Mouse (Mus musculus) midbrain, embryonic 16.5 days (tissue): ENCODE measurements around the gene Xcl1. TPM values are rescaled to one million over a fixed set of nuclear protein-coding genes. Genes with fewer than 3 reads are reported as not detected.

Experiments
- ATAC-seq: fragments of 200-750 bp; cut with Nextera tagmentation; 2 replicates; pipeline ENCODE4 v1.8.0; 2017; ENCODE audit warnings: moderate TSS enrichment
- H3K27ac ChIP-seq: fragments of 300-500 bp; sonication (generic); 2 replicates; pipeline ENCODE4 v1.5.1; 2014; ENCODE audit warnings: mild to moderate bottlenecking, low read length, mixed read lengths
- H3K27me3 ChIP-seq: fragments of 300-500 bp; sonication (generic); 2 replicates; pipeline ENCODE4 v1.6.1; 2014; ENCODE audit warnings: low read depth, low read length, mixed read lengths; ENCODE audit not compliant: control insufficient read depth, insufficient read depth
- H3K36me3 ChIP-seq: fragments of 300-500 bp; sonication (generic); 2 replicates; pipeline ENCODE4 v1.6.1; 2014; ENCODE audit warnings: mild to moderate bottlenecking, low read length, moderate library complexity, mixed read lengths; ENCODE audit not compliant: control insufficient read depth, insufficient read depth
- H3K4me1 ChIP-seq: fragments of 300-500 bp; sonication (generic); 2 replicates; pipeline ENCODE4 v1.6.1; 2014; ENCODE audit warnings: mild to moderate bottlenecking, low read length, mixed read lengths; ENCODE audit not compliant: control insufficient read depth, insufficient read depth
- H3K4me2 ChIP-seq: fragments of 300-500 bp; sonication (generic); 2 replicates; pipeline ENCODE4 v1.6.1; 2014; ENCODE audit warnings: mild to moderate bottlenecking, low read length, mixed read lengths
- H3K4me3 ChIP-seq: fragments of 300-500 bp; sonication (generic); 2 replicates; pipeline ENCODE4 v1.5.1; 2014; ENCODE audit warnings: low read depth, mild to moderate bottlenecking, low read length, moderate library complexity, mixed read lengths
- H3K9ac ChIP-seq: fragments of 300-500 bp; sonication (generic); 2 replicates; pipeline ENCODE4 v1.6.1; 2014; ENCODE audit warnings: low read depth, low read length, mixed read lengths
- H3K9me3 ChIP-seq: fragments of 300-500 bp; sonication (generic); replicated peaks from 2 replicates; pipeline ENCODE4 v1.6.1; 2014; ENCODE audit warnings: mild to moderate bottlenecking, low read length, mixed read lengths; ENCODE audit not compliant: control insufficient read depth, poor library complexity, severe bottlenecking
- WGBS: fragments of 180-500 bp; shearing (Covaris S2); extraction: QIAGEN DNeasy Blood & Tissue Kit; methylation state at CpG from one replicate; pipeline ENCODE4 v1.1.7; 2014; 5-methylcytosine and 5-hydroxymethylcytosine counted together
- polyA plus RNA-seq: library from polyadenylated mRNA; unstranded; fragments of >200 nt; fragmentation: Nextera tagmentation; extraction: Ambion mirVana; gene quantifications from 2 replicates; pipeline ENCODE4 v1.2.1, GENCODE M21; 2015

Xcl1 gene
- polyA plus RNA-seq, 1 experiment from 2014 or later = not detected

GRCm38 (mm10) chr1:164897163-164897817, 38.0 kb downstream of the Xcl1 start:
- Histone ChIP-seq H3K27ac (0 out of 2 replicates have a peak overlapping the region, but pooled peaks have one; percentile 34), H3K27me3 (no peaks in the 10 kb centered on the region), H3K4me3 (no peak overlapping the region), H3K4me2 (no peak overlapping the region), H3K9ac (no peak overlapping the region), H3K4me1 (peaks cover 11% of the 10 kb centered on the region), H3K36me3 (no peaks in the 10 kb centered on the region), H3K9me3 (no peaks in the 10 kb centered on the region)
- WGBS = 24% methylated on average over 5 of the region's 5 CpGs
- ATAC-seq = no peak

GRCm38 (mm10) chr1:164896211-164897145, 38.8 kb downstream of the Xcl1 start:
- Histone ChIP-seq H3K9me3 (no peaks in the 10 kb centered on the region), H3K9ac (no peak overlapping the region), H3K4me2 (no peak overlapping the region), H3K4me3 (no peak overlapping the region), H3K27ac (peak overlapping the region; percentile 2; the same call in 1 of the 2 replicates), H3K36me3 (no peaks in the 10 kb centered on the region), H3K4me1 (peaks cover 11% of the 10 kb centered on the region), H3K27me3 (no peaks in the 10 kb centered on the region)
- no peak for ATAC-seq
- 51% methylated on average over 16 of the region's 16 CpGs for WGBS

GRCm38 (mm10) chr1:164895806-164896205, 39.5 kb downstream of the Xcl1 start:
- no peaks in the 10 kb centered on the region for H3K9me3 ChIP-seq
- no peak overlapping the region for H3K9ac ChIP-seq
- no peak overlapping the region for H3K27ac ChIP-seq
- H3K4me3 ChIP-seq = no peak overlapping the region
- H3K36me3 ChIP-seq = no peaks in the 10 kb centered on the region
- H3K27me3 ChIP-seq = no peaks in the 10 kb centered on the region
- H3K4me1 ChIP-seq = peaks cover 11% of the 10 kb centered on the region
- ATAC-seq = no peak
- 79% methylated on average over 2 of the region's 2 CpGs for WGBS
- H3K4me2 ChIP-seq = no peak overlapping the region

- Histone ChIP-seq H3K4me3 (no peak overlapping the region), H3K4me2 (no peak overlapping the region), H3K27ac (no peak overlapping the region), H3K27me3 (no peaks in the 10 kb centered on the region), H3K9me3 (no peaks in the 10 kb centered on the region), H3K4me1 (no peaks in the 10 kb centered on the region), H3K36me3 (no peaks in the 10 kb centered on the region), H3K9ac (no peak overlapping the region)
- 82% methylated on average over 4 of the region's 4 CpGs for WGBS
- no peak for ATAC-seq
These were observed 45.0 kb downstream of the Xcl1 start for GRCm38 (mm10) chr1:164890366-164890765.

GRCm38 (mm10) chr1:164888563-164888962, 46.8 kb downstream of the Xcl1 start:
- no peak overlapping the region for H3K9ac ChIP-seq
- H3K9me3 ChIP-seq = no peaks in the 10 kb centered on the region
- no peaks in the 10 kb centered on the region for H3K36me3 ChIP-seq
- 73% methylated on average over 6 of the region's 6 CpGs for WGBS
- no peak for ATAC-seq
- H3K27me3 ChIP-seq = no peaks in the 10 kb centered on the region
- no peak overlapping the region for H3K4me3 ChIP-seq
- H3K27ac ChIP-seq = no peak overlapping the region
- no peaks in the 10 kb centered on the region for H3K4me1 ChIP-seq
- no peak overlapping the region for H3K4me2 ChIP-seq

GRCm38 (mm10) chr1:164887775-164888174, 47.6 kb downstream of the Xcl1 start:
- no peak overlapping the region for H3K4me2 ChIP-seq
- no peak overlapping the region for H3K27ac ChIP-seq
- no peaks in the 10 kb centered on the region for H3K36me3 ChIP-seq
- no peak overlapping the region for H3K9ac ChIP-seq
- H3K27me3 ChIP-seq = no peaks in the 10 kb centered on the region
- no peak overlapping the region for H3K4me3 ChIP-seq
- no peaks in the 10 kb centered on the region for H3K4me1 ChIP-seq
- WGBS = 83% methylated on average over 2 of the region's 2 CpGs
- H3K9me3 ChIP-seq = no peaks in the 10 kb centered on the region
- no peak for ATAC-seq

GRCm38 (mm10) chr1:164881891-164882290, 53.4 kb downstream of the Xcl1 start:
- Histone ChIP-seq H3K4me2 (no peak overlapping the region), H3K4me3 (no peak overlapping the region), H3K27me3 (no peaks in the 10 kb centered on the region), H3K27ac (no peak overlapping the region), H3K36me3 (no peaks in the 10 kb centered on the region), H3K9me3 (no peaks in the 10 kb centered on the region), H3K9ac (no peak overlapping the region), H3K4me1 (no peaks in the 10 kb centered on the region)
- no peak for ATAC-seq
- WGBS = 78% methylated on average over 3 of the region's 3 CpGs
